Mouse (Mus musculus): ENCODE measurements at regions not wholly inside any gene's neighbourhood (a gene's known extent, or its start where the extent isn't known, plus 50 kb on each side); places are given as distances from the start of the nearest gene placed in this dataset.
"Not testable (repeated sequence)": the region's sequence is repeated elsewhere in the genome, so short reads cannot be mapped to it uniquely, and the experiment has no call there.

DNA sequence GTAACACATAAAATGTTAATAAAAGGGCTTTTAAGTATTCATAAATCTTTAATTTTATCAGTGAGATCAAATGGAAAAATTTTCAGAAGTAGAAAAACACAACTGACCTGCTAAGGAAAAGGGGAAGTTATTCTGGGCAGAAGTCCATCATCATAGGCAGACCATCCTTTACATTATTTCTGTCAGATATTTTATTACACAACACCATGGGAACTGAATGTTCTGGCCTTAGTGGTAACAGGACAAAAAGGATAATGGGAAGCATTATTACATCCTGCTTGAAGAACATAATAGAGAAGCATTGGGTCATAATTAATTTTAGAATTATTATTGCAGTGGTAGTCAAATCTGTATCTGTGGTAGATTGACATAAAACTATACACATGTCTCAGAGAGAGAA lies 603.5 kb upstream of the Gje1 start:
- DNase-seq (ENCODE audit: low read depth, low spot score), result no peak

DNA sequence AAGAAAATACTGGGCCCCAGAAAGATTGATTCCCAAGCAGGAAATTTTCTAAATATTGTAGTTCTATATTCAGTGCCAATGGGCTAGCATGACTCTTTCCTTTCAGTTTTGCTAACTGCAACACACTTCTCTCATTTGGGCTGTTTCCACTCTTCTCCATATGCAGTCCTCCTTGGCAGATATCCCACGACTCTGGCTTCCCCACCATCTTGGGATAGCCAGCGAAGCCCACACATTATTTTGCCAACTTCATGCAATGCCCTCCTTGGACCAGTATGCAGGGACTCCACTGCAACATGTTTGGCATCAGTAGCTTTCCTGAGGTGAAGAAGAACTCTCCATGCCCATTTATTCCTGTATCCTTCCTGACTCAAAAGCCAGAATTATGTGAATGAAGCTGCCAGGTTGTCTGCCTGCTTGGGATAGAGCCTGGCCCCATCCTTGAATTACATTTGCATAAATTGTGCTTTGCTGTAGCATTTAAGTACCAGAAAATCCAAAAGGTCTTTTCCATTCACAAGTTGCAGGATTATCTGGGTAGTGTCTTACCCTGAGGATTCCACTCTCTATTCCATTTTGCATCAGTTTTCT lies 599.1 kb upstream of the Gje1 start:
- DNase-seq (ENCODE audit: low read depth, low spot score), result no peak

- DNase-seq (ENCODE audit: low read depth, low spot score), result no peak
Measured at GRCm38 (mm10) chr10:15310650-15311049, 592.6 kb upstream of the Gje1 start.

- no peak for DNase-seq (ENCODE audit: low read depth, low spot score)
Measured at GRCm38 (mm10) chr10:15305811-15306473, 587.9 kb upstream of the Gje1 start.

DNA sequence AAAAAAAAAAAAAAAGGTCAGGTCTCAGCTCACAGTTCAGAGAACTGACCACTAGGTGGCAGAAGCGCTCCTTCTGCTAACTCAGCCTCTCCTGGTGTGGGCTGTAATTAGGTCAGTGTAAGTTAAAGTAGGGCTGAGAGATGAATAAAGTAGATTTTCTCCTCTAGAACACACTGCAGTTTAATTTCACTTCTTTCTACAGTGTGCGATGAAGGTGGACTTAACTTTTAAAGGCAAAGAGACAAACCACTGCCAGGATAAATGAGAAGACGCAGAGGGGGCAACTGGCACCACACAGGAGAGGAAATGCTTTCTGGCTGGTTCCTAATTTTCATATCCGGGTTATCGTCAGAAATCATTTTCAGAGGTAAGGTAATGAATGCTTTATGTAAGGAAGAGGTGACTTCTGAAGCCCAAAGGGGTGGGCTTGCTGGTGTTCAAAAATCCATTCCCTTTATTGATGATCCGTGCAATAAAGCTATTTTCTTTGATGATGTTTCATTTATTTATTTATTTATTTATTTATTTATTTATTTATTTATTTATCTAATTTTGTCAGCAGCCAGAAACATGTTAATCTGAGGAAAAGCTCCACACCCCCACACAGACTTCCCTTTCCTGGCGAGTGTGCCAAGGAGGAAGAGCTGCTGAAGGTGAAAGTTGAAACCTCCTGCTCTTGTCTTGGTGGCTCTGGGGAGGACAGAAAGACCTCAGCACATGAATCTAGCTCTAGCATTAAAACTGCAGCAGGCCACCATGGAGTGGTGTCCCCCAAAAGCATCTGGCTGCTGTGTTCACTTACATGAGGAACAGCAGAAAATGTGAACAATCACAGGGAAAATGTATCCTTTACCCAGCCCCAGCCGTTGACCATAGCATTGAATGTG lies 582.4 kb upstream of the Gje1 start:
- peak; percentile 61 for DNase-seq (ENCODE audit: low read depth, low spot score)

DNA sequence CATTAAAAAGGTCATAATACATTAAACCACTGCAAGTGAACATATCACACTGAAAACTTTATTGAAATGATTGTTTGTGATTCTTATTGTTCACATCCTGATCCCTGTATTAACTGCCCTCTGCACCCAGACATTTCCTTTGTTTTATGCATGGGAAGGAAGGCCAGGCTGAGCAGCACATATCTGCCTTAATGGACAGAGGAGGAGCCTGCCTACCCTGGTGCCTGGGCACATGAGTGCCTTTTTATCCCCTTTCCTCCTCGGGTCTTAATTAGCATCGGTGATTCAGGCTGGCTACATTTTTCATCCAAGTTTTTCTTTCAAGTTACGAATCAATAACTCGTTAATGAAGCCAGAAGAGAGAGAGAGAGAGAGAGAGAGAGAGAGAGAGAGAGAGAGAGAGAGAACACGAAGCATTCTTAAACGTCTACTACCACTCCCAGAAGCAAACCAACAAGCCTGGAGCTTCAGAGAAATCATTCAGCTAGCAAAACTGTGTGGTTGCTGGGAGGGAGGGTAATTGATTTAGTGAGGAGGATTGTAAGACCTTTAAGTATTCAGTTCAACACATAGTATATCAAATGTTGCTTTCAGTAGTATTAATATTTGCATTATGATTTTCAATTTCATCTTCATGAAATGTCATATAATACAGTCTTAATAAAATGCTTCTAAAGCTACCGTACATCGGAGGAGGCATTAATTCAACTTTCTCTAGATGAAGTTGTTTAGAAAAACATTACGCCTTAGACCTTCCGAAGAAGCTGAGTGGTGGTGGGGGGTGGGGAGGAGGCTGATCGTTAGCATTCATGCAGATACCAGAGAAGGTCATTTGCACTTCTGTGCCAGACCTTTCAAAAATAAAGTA lies 581.6 kb upstream of the Gje1 start:
- DNase-seq (ENCODE audit: low read depth, low spot score), result no peak

GRCm38 (mm10) chr10:15297257-15297656 lies 579.2 kb upstream of the Gje1 start:
- no peak for DNase-seq (ENCODE audit: low read depth, low spot score)

- DNase-seq (ENCODE audit: low read depth, low spot score), result no peak
Measured at GRCm38 (mm10) chr10:15294125-15294524, 576.1 kb upstream of the Gje1 start.

- DNase-seq (ENCODE audit: low read depth, low spot score), result not testable (repeated sequence)
Measured at GRCm38 (mm10) chr10:15263337-15263736, 545.3 kb upstream of the Gje1 start.

GRCm38 (mm10) chr10:15262282-15262681 lies 544.3 kb upstream of the Gje1 start:
- not testable (repeated sequence) for DNase-seq (ENCODE audit: low read depth, low spot score)

- DNase-seq (ENCODE audit: low read depth, low spot score), result no peak
Measured at GRCm38 (mm10) chr10:15249402-15250086, 531.5 kb upstream of the Gje1 start.

- no peak for DNase-seq (ENCODE audit: low read depth, low spot score)
Measured at GRCm38 (mm10) chr10:15248899-15249298, 530.9 kb upstream of the Gje1 start.

DNA sequence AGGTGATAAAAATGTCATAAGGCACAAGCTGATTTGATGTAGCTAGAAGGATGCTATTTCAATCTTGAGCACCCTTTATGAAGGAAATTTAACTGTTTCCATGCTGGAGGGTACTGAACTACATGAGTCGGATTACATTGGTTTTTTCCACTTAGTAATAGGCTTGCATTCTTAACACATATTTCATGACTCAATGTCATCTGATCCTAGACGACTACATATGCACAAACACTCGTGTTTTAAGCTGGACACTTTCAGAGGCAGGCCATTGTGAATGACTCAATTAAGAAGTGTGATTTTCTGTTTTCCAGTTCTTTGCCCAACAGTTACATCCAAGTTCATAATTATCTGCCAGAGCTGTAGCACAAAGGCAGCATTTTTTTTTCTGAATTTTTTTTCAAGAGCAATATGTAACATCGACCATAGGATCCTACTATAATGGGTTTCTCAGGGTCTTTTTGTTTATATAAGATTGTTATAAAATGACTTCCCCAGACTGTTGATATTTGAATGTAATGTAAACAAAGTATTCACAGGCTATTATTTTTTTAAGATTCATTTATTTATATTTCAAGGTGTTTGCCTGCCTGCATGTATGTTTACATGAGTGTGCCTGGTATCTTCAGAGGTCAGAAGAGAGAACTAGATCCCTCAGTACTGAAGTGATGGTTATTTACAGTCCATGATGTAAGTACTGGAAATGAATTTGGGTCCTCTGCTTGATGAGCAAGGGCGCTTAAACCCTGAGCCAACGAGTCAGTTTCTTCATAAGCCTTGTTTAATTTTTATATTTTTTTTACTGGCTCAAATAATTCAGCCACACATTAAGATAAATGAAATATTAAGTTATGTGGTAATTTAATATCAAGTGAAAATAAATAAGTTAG lies 526.6 kb upstream of the Gje1 start:
- DNase-seq (ENCODE audit: low read depth, low spot score), result no peak

- DNase-seq (ENCODE audit: low read depth, low spot score), result no peak
Measured at GRCm38 (mm10) chr10:15243460-15243859, 525.4 kb upstream of the Gje1 start.

- no peak for DNase-seq (ENCODE audit: low read depth, low spot score)
Measured at GRCm38 (mm10) chr10:15218883-15219282, 500.9 kb upstream of the Gje1 start.

- no peak for DNase-seq (ENCODE audit: low read depth, low spot score)
Measured at GRCm38 (mm10) chr10:15179585-15179984, 461.6 kb upstream of the Gje1 start.

GRCm38 (mm10) chr10:15174421-15174820 lies 456.4 kb upstream of the Gje1 start:
- DNase-seq (ENCODE audit: low read depth, low spot score), result no peak

DNA sequence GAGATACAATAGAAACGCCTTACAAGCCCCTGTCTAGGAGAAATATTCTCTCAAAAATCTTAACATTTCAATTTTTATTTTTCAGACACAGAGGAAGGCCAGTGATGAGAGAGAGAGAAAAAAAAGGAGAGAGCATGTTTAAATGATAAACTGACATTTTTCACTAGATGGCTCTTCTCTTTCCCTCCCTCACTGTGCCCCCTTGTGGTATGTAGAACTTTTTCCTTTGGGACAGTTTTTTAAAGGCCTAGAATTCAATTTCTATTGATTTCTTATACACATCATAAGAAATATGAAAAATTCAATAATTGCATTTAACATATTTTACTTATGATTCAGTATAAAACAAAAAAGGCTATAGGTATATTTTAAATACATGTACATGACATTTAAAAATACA lies 454.5 kb upstream of the Gje1 start:
- no peak for DNase-seq (ENCODE audit: low read depth, low spot score)

DNA sequence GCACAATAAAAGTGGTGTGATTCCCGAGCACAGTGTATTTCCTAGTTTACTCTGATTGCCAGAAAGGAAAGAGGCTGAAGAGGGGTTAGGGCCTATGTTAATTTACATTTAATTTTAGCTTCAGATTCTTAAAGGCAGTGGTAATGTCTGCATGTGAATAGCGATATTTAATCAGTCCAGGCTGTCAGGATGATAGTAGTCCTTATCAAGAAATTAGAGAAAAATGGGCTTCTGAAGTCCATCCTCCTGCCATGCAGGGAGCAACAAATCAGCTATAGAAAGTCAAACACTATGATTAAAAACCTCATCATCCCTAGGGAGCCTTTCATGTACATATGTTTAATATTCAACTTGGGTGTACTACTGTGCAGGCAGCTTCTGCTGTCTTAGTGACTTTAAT lies 422.7 kb upstream of the Gje1 start:
- no peak for DNase-seq (ENCODE audit: low read depth, low spot score)

Data from retina, adult 2 months (tissue).